23 mouse cellular contexts compared by ENCODE assay signal in the genomic region with DNA sequence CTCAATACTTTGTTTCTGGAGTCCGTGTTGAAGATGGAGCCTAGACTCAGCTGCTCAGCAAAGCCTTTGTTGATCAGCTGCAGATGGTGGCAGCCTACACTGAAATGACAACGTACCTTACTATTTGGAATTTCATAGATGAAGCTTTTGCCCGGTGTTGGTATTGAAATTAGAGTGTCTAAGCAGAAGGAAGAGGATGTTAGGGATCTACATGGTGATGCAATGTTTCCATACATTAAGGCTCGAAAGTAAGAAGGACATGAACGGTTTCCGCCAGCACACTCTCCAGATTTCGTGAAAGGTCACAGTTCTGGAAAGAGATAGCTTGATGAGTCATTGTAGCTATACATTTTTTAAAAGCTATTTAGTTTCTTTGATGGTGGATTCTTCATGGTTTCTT.
DNase-seq lines count a peak whose midpoint lies in the region; TF ChIP-seq lines count a peak whose summit lies in the region.
"Had no signal": no experiment of that assay in that cellular context is flagged by ENCODE, and none has a peak within 500 bp of the region (broad histone marks: within the 10 kb centered on the region; RNA-seq: fewer than 3 reads in every experiment).

No protein-coding gene starts in this region.

- no peaks in the 10 kb centered on the region for H3K79me2 ChIP-seq in CH12.LX (replicated peaks; ENCODE audit: control insufficient read depth, extremely low read depth, insufficient read depth, poor library complexity, severe bottlenecking)

- H3K4me3 ChIP-seq in CH12.LX (replicated peaks in 1 of 3; ENCODE audit: low read depth in 2 of 3, low read length in 2 of 3, poor library complexity in 1 of 3) = no peak overlapping the region
- no peak overlapping the region for H3K4me3 ChIP-seq in cortical plate, adult 2 months (ENCODE audit: insufficient read depth, low read length)
- H3K4me3 ChIP-seq: embryonic facial prominence, embryonic 12.5 days; embryonic facial prominence, embryonic 15.5 days; heart, embryonic 12.5 days; heart, embryonic 15.5 days had no signal

- no peak for TF ChIP-seq RAD21 in CH12.LX (IDR thresholded peaks at IDR 0.05; ENCODE audit: low read depth, low read length)

- TF ChIP-seq POLR2A in CH12.LX (IDR thresholded peaks at IDR 0.05; ENCODE audit: low read depth, low read length) = no peak
- no peak for TF ChIP-seq POLR2A in cortical plate, adult 2 months (IDR thresholded peaks at IDR 0.05; ENCODE audit: extremely low read depth, insufficient read depth, low read length)

- DNase-seq in frontal cortex, adult 2 months (ENCODE audit: extremely low spot score in 1 of 2, low spot score in 1 of 2) = peak; percentile 5 to 43
- DNase-seq in frontal cortex, postnatal 25 days (ENCODE audit: low spot score in 2 of 2) = no peak
- peak; percentile 3 to 4 for DNase-seq in left cerebral cortex, adult 18-20 months (ENCODE audit: low spot score in 2 of 2)
- DNase-seq in left cerebral cortex, postnatal 4 days = no peak
- DNase-seq in CH12.LX (ENCODE audit: extremely low read depth) = no peak
- DNase-seq in heart, postnatal 10 days = no peak
- DNase-seq: adrenal gland, adult 8-10 months; adrenal gland, postnatal 25 days; B cell, adult 2 months; cerebellum, adult 18-20 months; cerebellum, adult 9-10 months; cerebellum, postnatal 14 days; forebrain, postnatal 0 days; gastrocnemius, postnatal 25 days; heart, adult 18-20 months; heart, postnatal 14 days; heart, postnatal 4 days had no signal

- no peaks in the 10 kb centered on the region for H3K36me3 ChIP-seq in CH12.LX (replicated peaks in 1 of 2; ENCODE audit: control insufficient read depth in 1 of 2, insufficient read depth in 1 of 2, low read length in 1 of 2)
- H3K36me3 ChIP-seq: embryonic facial prominence, embryonic 12.5 days; embryonic facial prominence, embryonic 15.5 days; heart, embryonic 12.5 days; heart, embryonic 15.5 days had no signal

- in situ Hi-C loops in CH12.LX (cut with MboI; ENCODE audit: low pct_ligation_motif_present, low pct_unique_long_range_greater_than_20kb, low sequenced_read_pairs) = no loop called here

- no peak for TF ChIP-seq EP300 in CH12.LX (IDR thresholded peaks at IDR 0.05; ENCODE audit: low read length)

- H3K9me3 ChIP-seq in CH12.LX (replicated peaks; ENCODE audit: low read length) = peaks cover 2% of the 10 kb centered on the region
- H3K9me3 ChIP-seq: embryonic facial prominence, embryonic 12.5 days; embryonic facial prominence, embryonic 15.5 days; heart, embryonic 12.5 days; heart, embryonic 15.5 days had no signal

- intact Hi-C loops in left cerebral cortex, postnatal 4 days (cut with DNase I) = no loop called here
- intact Hi-C loops in heart, postnatal 10 days (cut with DNase I) = no loop called here

- no peak for TF ChIP-seq CTCF in CH12.LX (conservative IDR thresholded peaks at IDR 0.05 in 1 of 2, IDR thresholded peaks at IDR 0.05 in 1 of 2; ENCODE audit: low read depth in 2 of 2, low read length in 2 of 2)
- no peak for TF ChIP-seq CTCF in cortical plate, adult 2 months (IDR thresholded peaks at IDR 0.05; ENCODE audit: extremely low read depth, insufficient read depth, low read length)

- H3K9ac ChIP-seq in CH12.LX (ENCODE audit: insufficient read depth, low read depth) = no peak overlapping the region
- H3K9ac ChIP-seq: embryonic facial prominence, embryonic 12.5 days; embryonic facial prominence, embryonic 15.5 days; forebrain, postnatal 0 days; heart, embryonic 12.5 days; heart, embryonic 15.5 days; hindbrain, embryonic 14.5 days had no signal

- no peaks in the 10 kb centered on the region for H3K4me1 ChIP-seq in CH12.LX (ENCODE audit: control insufficient read depth in 1 of 2, insufficient read depth in 2 of 2)
- H3K4me1 ChIP-seq in cortical plate, adult 2 months (ENCODE audit: control insufficient read depth, insufficient read depth, low read length) = no peaks in the 10 kb centered on the region
- H3K4me1 ChIP-seq: embryonic facial prominence, embryonic 12.5 days; heart, embryonic 12.5 days; heart, embryonic 15.5 days had no signal

- no peak overlapping the region for H3K27ac ChIP-seq in CH12.LX (ENCODE audit: insufficient read depth, low read depth)
- H3K27ac ChIP-seq in cortical plate, adult 2 months (ENCODE audit: insufficient read depth, low read length) = 0 out of 2 replicates have a peak overlapping the region, but pooled peaks have one; percentile 6
- H3K27ac ChIP-seq: embryonic facial prominence, embryonic 12.5 days; embryonic facial prominence, embryonic 15.5 days; heart, embryonic 15.5 days; hindbrain, embryonic 14.5 days had no signal

- H3K4me2 ChIP-seq in CH12.LX (ENCODE audit: insufficient read depth, low read depth, poor library complexity, severe bottlenecking) = peak overlapping the region; percentile 2; the same call in 1 of the 2 replicates
- H3K4me2 ChIP-seq: embryonic facial prominence, embryonic 12.5 days; embryonic facial prominence, embryonic 15.5 days; heart, embryonic 12.5 days; heart, embryonic 15.5 days; hindbrain, embryonic 14.5 days had no signal

- H3K27me3 ChIP-seq in CH12.LX (replicated peaks) = no peaks in the 10 kb centered on the region
- H3K27me3 ChIP-seq: embryonic facial prominence, embryonic 12.5 days; embryonic facial prominence, embryonic 15.5 days; heart, embryonic 12.5 days; heart, embryonic 15.5 days had no signal

- dilution Hi-C loops in CH12.LX (cut with MboI; ENCODE audit: extremely low pct_ligation_motif_present, extremely low pct_unique_long_range_greater_than_20kb, low sequenced_read_pairs) = no loop called here

TF ChIP-seq in CH12.LX, 34 proteins besides CTCF, POLR2A, EP300 and RAD21:
- TF ChIP-seq NRF1 (IDR thresholded peaks at IDR 0.05; ENCODE audit: low read depth, low read length) (no peak), PAX5 (IDR thresholded peaks at IDR 0.05; ENCODE audit: low read length) (no peak), ETS1 (conservative IDR thresholded peaks at IDR 0.05; ENCODE audit: low read depth, low read length) (no peak), TCF12 (IDR thresholded peaks at IDR 0.05; ENCODE audit: low read depth, low read length) (no peak), UBTF (IDR thresholded peaks at IDR 0.05; ENCODE audit: low read depth, low read length) (no peak), MAZ (IDR thresholded peaks at IDR 0.05; ENCODE audit: low read depth, low read length) (no peak), CHD1 (IDR thresholded peaks at IDR 0.05; ENCODE audit: low read depth, low read length) (no peak), TBP (conservative IDR thresholded peaks at IDR 0.05; ENCODE audit: low read depth, low read length) (no peak), ZKSCAN1 (IDR thresholded peaks at IDR 0.05; ENCODE audit: borderline replicate concordance, low read depth, low read length) (no peak), RCOR1 (conservative IDR thresholded peaks at IDR 0.05; ENCODE audit: low read depth, low read length) (no peak), ZC3H11A (IDR thresholded peaks at IDR 0.05; ENCODE audit: low read depth, low read length) (no peak), MAFK (IDR thresholded peaks at IDR 0.05; ENCODE audit: insufficient replicate concordance, low read length) (no peak), NELFE (IDR thresholded peaks at IDR 0.05; ENCODE audit: low read depth, low read length) (no peak), MYC (IDR thresholded peaks at IDR 0.05; ENCODE audit: low read depth, low read length) (no peak), CHD2 (IDR thresholded peaks at IDR 0.05; ENCODE audit: low read length) (no peak), JUN (IDR thresholded peaks at IDR 0.05; ENCODE audit: insufficient read depth, low read depth, low read length) (no peak), SIN3A (IDR thresholded peaks at IDR 0.05; ENCODE audit: low read length) (no peak), USF1 (IDR thresholded peaks at IDR 0.05; ENCODE audit: low read depth, low read length) (no peak), JUND (conservative IDR thresholded peaks at IDR 0.05; ENCODE audit: low read depth, low read length) (no peak), POLR2AphosphoS2 (IDR thresholded peaks at IDR 0.05; ENCODE audit: low read depth, low read length) (no peak)

Comparison
In these comparisons a context has a peak if more than half of its experiments do, and no peak if none do; other contexts are left out.
1. DNase-seq: peak in frontal cortex, adult 2 months (2 of 2) and left cerebral cortex, adult 18-20 months (2 of 2); none in frontal cortex, postnatal 25 days (0 of 2), left cerebral cortex, postnatal 4 days (single experiment), CH12.LX (single experiment) and heart, postnatal 10 days (0 of 2).